Mouse (Mus musculus): Measurements from ENCODE around the gene Pik3c2a. TPM values are rescaled to one million over a fixed set of nuclear protein-coding genes. Genes with fewer than 3 reads are reported as not detected.

Pik3c2a gene
- polyA plus RNA-seq (2014; fragmentation: Nextera tagmentation; extraction: Ambion mirVana): 35.3 and 36.4 TPM in 2 replicates

DNA sequence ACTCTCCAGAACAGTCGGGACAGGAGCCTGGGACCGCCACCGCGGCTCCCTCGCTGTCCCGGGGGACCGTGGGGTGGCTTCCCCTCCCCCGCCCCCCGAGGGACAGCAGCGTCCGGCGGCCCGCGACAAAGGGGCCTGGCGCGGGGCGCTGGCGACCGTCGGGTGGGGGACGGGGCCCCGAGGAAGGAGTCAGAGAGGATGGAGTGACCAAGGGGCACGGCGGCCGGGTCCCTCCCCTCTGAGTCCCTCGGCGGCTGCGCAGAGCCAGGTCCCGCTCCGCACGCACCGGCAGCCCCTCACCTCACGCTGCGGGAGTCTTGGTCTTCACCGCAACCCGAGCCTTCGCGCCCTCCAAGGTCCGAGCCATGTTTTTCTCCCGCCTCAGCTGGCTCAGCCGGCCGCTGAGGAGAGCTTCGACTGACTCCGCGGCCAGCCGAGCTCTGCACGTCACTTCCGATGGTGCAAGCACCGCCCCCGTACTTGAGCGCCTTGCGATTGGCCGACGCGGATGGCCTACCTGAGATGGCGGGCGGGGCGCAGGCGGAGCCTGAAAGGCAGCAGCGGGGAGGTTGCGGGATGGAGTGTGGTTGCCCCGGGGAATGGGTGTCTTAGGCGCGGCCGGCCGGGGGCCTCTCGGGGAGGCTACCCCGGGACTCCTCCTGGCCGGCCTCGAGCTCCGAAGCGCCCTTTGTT is at the start of gene Pik3c2a:
Gene Pik3c2a, minus strand, starts transcription at position 446 of the 693 bp plus-strand sequence.
- peak; percentile 99 for ATAC-seq (ENCODE audit: insufficient number of reproducible peaks, low FRiP score, low TSS enrichment, low read depth)
- Histone ChIP-seq H3K36me3 (ENCODE audit: control insufficient read depth, insufficient read depth, low read length) (no peaks in the 10 kb centered on the region), H3K4me3 (ENCODE audit: low read depth, low read length) (peak within 1 kb of the TSS; percentile 92), H3K4me2 (ENCODE audit: low read depth, severe bottlenecking) (peak within 1 kb of the TSS; percentile 75), H3K9me3 (ENCODE audit: control insufficient read depth, low read length) (no peaks in the 10 kb centered on the region), H3K27me3 (ENCODE audit: control insufficient read depth, insufficient read depth, low read length) (no peaks in the 10 kb centered on the region), H3K27ac (replicated peaks; ENCODE audit: low read depth, low read length) (peak within 1 kb of the TSS; percentile 90), H3K4me1 (ENCODE audit: control insufficient read depth, insufficient read depth, low read length) (no peaks in the 10 kb centered on the region), H3K9ac (ENCODE audit: low read length) (peak within 1 kb of the TSS; percentile 97)
- peak; percentile 97 for DNase-seq (ENCODE audit: low spot score)
- WGBS: under 1% methylated on average over 65 of the region's 72 CpGs

DNA sequence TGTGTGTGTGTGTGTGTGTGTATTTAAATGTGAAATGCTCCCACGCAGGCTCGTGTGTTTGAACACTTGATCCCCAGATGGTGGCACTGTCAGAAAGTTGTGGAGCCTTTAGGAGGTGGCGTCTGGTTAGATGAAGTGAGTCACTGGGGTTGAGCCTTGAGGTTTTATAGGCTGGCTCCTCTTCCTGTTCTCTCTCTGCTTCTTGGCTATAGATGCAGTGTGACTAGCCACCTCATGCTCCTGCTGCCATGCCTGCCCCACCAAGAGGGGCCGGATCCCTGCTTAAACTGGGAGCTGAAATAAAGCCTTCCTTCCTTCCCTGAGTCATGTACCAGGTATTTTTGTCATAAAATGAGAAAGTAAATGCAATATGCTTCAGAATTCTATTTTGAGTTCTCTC is 47.9 kb upstream of the Pik3c2a start:
- H3K27me3 ChIP-seq (ENCODE audit: control insufficient read depth, insufficient read depth, low read length): no peaks in the 10 kb centered on the region
- no peak overlapping the region for H3K4me3 ChIP-seq (ENCODE audit: low read depth, low read length)
- ATAC-seq (ENCODE audit: insufficient number of reproducible peaks, low FRiP score, low TSS enrichment, low read depth) (no peak), DNase-seq (ENCODE audit: low spot score) (no peak)
- H3K4me1 ChIP-seq (ENCODE audit: control insufficient read depth, insufficient read depth, low read length): no peaks in the 10 kb centered on the region
- no peak overlapping the region for H3K4me2 ChIP-seq (ENCODE audit: low read depth, severe bottlenecking)
- no peaks in the 10 kb centered on the region for H3K36me3 ChIP-seq (ENCODE audit: control insufficient read depth, insufficient read depth, low read length)
- H3K9me3 ChIP-seq (ENCODE audit: control insufficient read depth, low read length): no peaks in the 10 kb centered on the region
- no peak overlapping the region for H3K9ac ChIP-seq (ENCODE audit: low read length)
- H3K27ac ChIP-seq (replicated peaks; ENCODE audit: low read depth, low read length): no peak overlapping the region
- 73% methylated on average over 4 of the region's 4 CpGs for WGBS

DNA sequence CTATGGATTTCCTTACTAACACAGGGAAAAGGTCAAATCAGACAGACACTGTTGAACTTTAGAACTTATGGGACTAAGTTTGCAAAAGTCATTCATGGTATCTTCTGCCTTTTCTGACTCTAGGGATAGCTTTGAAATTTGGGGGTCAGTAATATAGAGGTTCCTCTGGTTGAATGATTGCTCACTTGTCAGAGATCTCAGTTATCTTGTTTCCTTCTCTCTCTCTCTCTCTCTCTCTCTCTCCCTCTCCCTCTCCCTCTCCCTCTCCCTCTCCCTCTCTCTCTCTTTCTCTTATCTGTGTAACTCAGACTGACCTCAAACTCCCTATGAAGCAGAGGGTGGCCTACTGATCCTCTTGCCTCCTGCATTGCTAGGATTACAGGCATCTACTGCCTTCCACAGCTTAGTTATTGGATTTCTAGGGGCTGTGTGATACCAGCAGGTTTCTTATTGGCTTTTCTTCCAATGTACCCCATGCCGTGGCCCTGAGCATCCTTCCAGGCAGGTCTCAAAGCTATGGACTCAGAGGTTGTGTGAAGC is 41.9 kb upstream of the Pik3c2a start:
- no peak overlapping the region for H3K27ac ChIP-seq (replicated peaks; ENCODE audit: low read depth, low read length)
- no peaks in the 10 kb centered on the region for H3K4me1 ChIP-seq (ENCODE audit: control insufficient read depth, insufficient read depth, low read length)
- no peak for ATAC-seq (ENCODE audit: insufficient number of reproducible peaks, low FRiP score, low TSS enrichment, low read depth)
- WGBS: 81% methylated on average over 1 of the region's 1 CpGs
- H3K9me3 ChIP-seq (ENCODE audit: control insufficient read depth, low read length): no peaks in the 10 kb centered on the region
- no peak overlapping the region for H3K4me3 ChIP-seq (ENCODE audit: low read depth, low read length)
- H3K36me3 ChIP-seq (ENCODE audit: control insufficient read depth, insufficient read depth, low read length): no peaks in the 10 kb centered on the region
- H3K9ac ChIP-seq (ENCODE audit: low read length): no peak overlapping the region
- no peaks in the 10 kb centered on the region for H3K27me3 ChIP-seq (ENCODE audit: control insufficient read depth, insufficient read depth, low read length)
- no peak overlapping the region for H3K4me2 ChIP-seq (ENCODE audit: low read depth, severe bottlenecking)
- DNase-seq (ENCODE audit: low spot score): no peak

DNA sequence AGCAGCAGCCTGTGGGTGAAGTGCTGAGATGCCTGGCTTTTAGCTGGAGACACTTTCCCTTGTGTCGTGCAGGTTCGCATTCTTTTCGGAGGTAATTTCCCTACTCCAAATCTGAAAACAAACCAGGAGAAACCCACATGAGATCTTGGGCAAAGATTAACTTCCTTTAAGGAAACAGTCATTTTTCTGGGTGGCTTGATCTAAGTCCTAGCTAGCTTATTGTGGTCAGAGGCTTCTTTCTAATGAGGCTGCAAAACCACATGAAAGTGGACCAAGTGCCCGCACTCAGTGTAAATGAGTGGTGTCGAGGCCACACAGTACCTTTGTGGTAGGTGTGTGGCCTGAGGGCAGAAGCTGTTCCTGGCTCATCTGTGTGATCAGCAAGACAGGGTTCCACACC is 41.0 kb upstream of the Pik3c2a start:
- Histone ChIP-seq H3K9me3 (ENCODE audit: control insufficient read depth, low read length) (no peaks in the 10 kb centered on the region), H3K4me3 (ENCODE audit: low read depth, low read length) (no peak overlapping the region), H3K4me1 (ENCODE audit: control insufficient read depth, insufficient read depth, low read length) (no peaks in the 10 kb centered on the region), H3K9ac (ENCODE audit: low read length) (no peak overlapping the region), H3K27me3 (ENCODE audit: control insufficient read depth, insufficient read depth, low read length) (no peaks in the 10 kb centered on the region), H3K27ac (replicated peaks; ENCODE audit: low read depth, low read length) (no peak overlapping the region), H3K4me2 (ENCODE audit: low read depth, severe bottlenecking) (no peak overlapping the region), H3K36me3 (ENCODE audit: control insufficient read depth, insufficient read depth, low read length) (no peaks in the 10 kb centered on the region)
- WGBS: 84% methylated on average over 5 of the region's 5 CpGs
- no peak for ATAC-seq (ENCODE audit: insufficient number of reproducible peaks, low FRiP score, low TSS enrichment, low read depth)
- no peak for DNase-seq (ENCODE audit: low spot score)

DNA sequence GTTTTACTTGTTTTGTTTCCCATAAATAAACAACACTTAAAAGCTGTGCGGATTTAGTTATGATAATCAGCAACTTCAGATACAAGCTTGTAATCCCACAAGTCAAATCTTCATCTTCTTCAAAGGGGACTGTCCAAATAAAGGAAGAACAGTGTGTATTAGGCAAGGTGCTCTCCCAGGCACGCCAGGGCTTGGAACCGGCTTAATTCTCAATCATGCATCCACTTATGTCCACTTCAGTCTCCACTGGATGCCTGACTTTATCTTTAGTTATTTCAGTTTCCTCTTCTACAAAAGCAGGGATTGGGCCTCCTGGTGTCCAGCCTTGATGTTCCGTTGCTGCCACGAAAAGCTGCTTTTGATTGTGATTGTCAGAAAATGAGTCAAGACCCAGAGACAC is 40.5 kb upstream of the Pik3c2a start:
- Histone ChIP-seq H3K36me3 (ENCODE audit: control insufficient read depth, insufficient read depth, low read length) (no peaks in the 10 kb centered on the region), H3K27me3 (ENCODE audit: control insufficient read depth, insufficient read depth, low read length) (no peaks in the 10 kb centered on the region), H3K9me3 (ENCODE audit: control insufficient read depth, low read length) (no peaks in the 10 kb centered on the region), H3K27ac (replicated peaks; ENCODE audit: low read depth, low read length) (no peak overlapping the region), H3K4me1 (ENCODE audit: control insufficient read depth, insufficient read depth, low read length) (no peaks in the 10 kb centered on the region), H3K4me2 (ENCODE audit: low read depth, severe bottlenecking) (no peak overlapping the region), H3K4me3 (ENCODE audit: low read depth, low read length) (no peak overlapping the region), H3K9ac (ENCODE audit: low read length) (no peak overlapping the region)
- ATAC-seq (ENCODE audit: insufficient number of reproducible peaks, low FRiP score, low TSS enrichment, low read depth) (no peak), DNase-seq (ENCODE audit: low spot score) (no peak)
- WGBS: 85% methylated on average over 5 of the region's 5 CpGs

DNA sequence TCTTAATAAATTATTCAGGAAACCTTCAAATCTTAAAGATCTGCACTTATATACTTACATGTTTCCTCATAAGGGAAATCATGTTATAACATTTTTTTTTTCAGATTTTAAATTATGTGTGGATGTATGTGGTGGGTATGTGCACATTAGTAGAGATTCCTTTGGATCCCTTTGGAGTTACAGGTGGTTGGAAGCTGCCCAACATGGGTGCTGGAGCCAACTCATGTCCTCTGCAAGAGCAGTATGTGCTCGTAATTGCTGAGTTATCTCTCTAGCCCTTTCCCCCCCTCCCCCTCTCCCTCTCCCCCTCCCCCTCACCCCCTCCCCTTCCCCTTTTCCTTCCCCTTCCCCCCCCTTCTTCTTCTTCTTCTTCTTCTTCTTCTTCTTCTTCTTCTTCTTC is 39.9 kb upstream of the Pik3c2a start:
- Histone ChIP-seq H3K9me3 (ENCODE audit: control insufficient read depth, low read length) (no peaks in the 10 kb centered on the region), H3K4me3 (ENCODE audit: low read depth, low read length) (no peak overlapping the region), H3K36me3 (ENCODE audit: control insufficient read depth, insufficient read depth, low read length) (no peaks in the 10 kb centered on the region), H3K27ac (replicated peaks; ENCODE audit: low read depth, low read length) (no peak overlapping the region), H3K4me1 (ENCODE audit: control insufficient read depth, insufficient read depth, low read length) (no peaks in the 10 kb centered on the region), H3K9ac (ENCODE audit: low read length) (no peak overlapping the region), H3K27me3 (ENCODE audit: control insufficient read depth, insufficient read depth, low read length) (no peaks in the 10 kb centered on the region), H3K4me2 (ENCODE audit: low read depth, severe bottlenecking) (no peak overlapping the region)
- no peak for DNase-seq (ENCODE audit: low spot score)
- ATAC-seq (ENCODE audit: insufficient number of reproducible peaks, low FRiP score, low TSS enrichment, low read depth): no peak
- WGBS: 45% methylated on average over 1 of the region's 1 CpGs

DNA sequence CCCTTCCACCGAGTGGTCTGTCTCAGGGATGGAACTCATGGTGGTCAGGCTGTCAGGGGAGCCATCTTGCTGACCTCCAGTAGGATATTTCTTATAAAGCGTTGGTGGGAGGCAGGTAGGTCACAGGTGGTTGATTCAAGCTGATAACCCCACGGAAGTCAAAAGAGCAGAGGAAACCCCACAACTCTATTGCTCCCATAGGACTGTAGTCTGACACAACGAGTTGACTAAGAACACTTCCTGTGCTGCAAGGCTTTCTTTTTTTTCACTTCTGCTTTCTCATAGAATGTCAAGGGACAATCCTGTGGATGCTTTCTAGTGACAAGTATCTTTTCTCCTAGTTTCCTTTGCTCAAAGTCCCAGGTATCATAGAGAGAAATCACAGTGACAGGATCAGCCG is 33.0 kb upstream of the Pik3c2a start:
- no peak for DNase-seq (ENCODE audit: low spot score)
- Histone ChIP-seq H3K9me3 (ENCODE audit: control insufficient read depth, low read length) (no peaks in the 10 kb centered on the region), H3K36me3 (ENCODE audit: control insufficient read depth, insufficient read depth, low read length) (no peaks in the 10 kb centered on the region), H3K9ac (ENCODE audit: low read length) (no peak overlapping the region), H3K27me3 (ENCODE audit: control insufficient read depth, insufficient read depth, low read length) (no peaks in the 10 kb centered on the region), H3K4me2 (ENCODE audit: low read depth, severe bottlenecking) (no peak overlapping the region), H3K4me3 (ENCODE audit: low read depth, low read length) (no peak overlapping the region), H3K4me1 (ENCODE audit: control insufficient read depth, insufficient read depth, low read length) (no peaks in the 10 kb centered on the region), H3K27ac (replicated peaks; ENCODE audit: low read depth, low read length) (no peak overlapping the region)
- 86% methylated on average over 5 of the region's 5 CpGs for WGBS
- ATAC-seq (ENCODE audit: insufficient number of reproducible peaks, low FRiP score, low TSS enrichment, low read depth): no peak

DNA sequence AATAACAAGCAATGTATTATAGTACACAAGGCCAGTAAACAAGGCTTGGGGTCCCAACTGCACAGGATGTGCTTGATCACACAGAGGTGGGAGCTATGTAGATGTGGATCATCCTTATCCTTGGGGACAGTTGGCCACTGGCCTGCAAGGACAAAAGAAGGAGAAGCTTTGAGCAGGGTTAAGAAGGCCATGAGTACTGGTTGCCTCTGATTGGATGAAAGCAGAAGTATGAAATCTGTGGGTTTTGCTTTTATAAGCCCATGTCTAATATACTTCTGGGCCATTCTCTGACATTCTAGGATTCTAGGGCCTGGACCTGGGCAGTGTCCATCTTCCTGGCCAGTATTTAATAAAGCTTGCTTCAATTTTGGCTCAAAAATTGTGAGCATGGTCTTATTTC is 32.6 kb upstream of the Pik3c2a start:
- H3K27ac ChIP-seq (replicated peaks; ENCODE audit: low read depth, low read length): no peak overlapping the region
- H3K4me1 ChIP-seq (ENCODE audit: control insufficient read depth, insufficient read depth, low read length): no peaks in the 10 kb centered on the region
- no peak overlapping the region for H3K4me2 ChIP-seq (ENCODE audit: low read depth, severe bottlenecking)
- H3K9ac ChIP-seq (ENCODE audit: low read length): no peak overlapping the region
- no peaks in the 10 kb centered on the region for H3K27me3 ChIP-seq (ENCODE audit: control insufficient read depth, insufficient read depth, low read length)
- no peak for ATAC-seq (ENCODE audit: insufficient number of reproducible peaks, low FRiP score, low TSS enrichment, low read depth)
- H3K4me3 ChIP-seq (ENCODE audit: low read depth, low read length): no peak overlapping the region
- no peak for DNase-seq (ENCODE audit: low spot score)
- H3K36me3 ChIP-seq (ENCODE audit: control insufficient read depth, insufficient read depth, low read length): no peaks in the 10 kb centered on the region
- no peaks in the 10 kb centered on the region for H3K9me3 ChIP-seq (ENCODE audit: control insufficient read depth, low read length)

DNA sequence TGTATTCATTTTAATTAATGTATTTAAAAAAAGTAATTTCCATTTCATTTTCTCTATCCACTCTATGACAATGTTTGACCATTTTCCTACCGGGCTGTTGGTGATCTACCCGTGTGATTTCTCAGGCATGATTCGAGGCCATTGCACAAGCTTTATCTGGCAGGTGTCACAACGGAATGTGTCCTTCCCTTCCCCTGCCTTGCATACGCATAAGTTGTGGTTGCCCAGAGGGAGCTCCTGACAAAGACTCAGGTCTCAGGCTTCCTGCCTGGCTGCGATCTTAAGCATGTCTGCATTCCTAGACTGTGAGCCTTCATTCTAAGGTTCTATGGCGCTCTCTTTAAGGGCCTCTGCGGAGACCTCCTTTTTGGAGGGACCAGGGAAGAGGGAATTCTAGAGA is 18.9 kb upstream of the Pik3c2a start:
- no peak overlapping the region for H3K4me3 ChIP-seq (ENCODE audit: low read depth, low read length)
- ATAC-seq (ENCODE audit: insufficient number of reproducible peaks, low FRiP score, low TSS enrichment, low read depth) (no peak), DNase-seq (ENCODE audit: low spot score) (no peak)
- no peak overlapping the region for H3K9ac ChIP-seq (ENCODE audit: low read length)
- no peaks in the 10 kb centered on the region for H3K4me1 ChIP-seq (ENCODE audit: control insufficient read depth, insufficient read depth, low read length)
- H3K9me3 ChIP-seq (ENCODE audit: control insufficient read depth, low read length): no peaks in the 10 kb centered on the region
- no peaks in the 10 kb centered on the region for H3K36me3 ChIP-seq (ENCODE audit: control insufficient read depth, insufficient read depth, low read length)
- H3K27me3 ChIP-seq (ENCODE audit: control insufficient read depth, insufficient read depth, low read length): no peaks in the 10 kb centered on the region
- no peak overlapping the region for H3K4me2 ChIP-seq (ENCODE audit: low read depth, severe bottlenecking)
- WGBS: 58% methylated on average over 8 of the region's 8 CpGs
- H3K27ac ChIP-seq (replicated peaks; ENCODE audit: low read depth, low read length): no peak overlapping the region
